Mouse (Mus musculus) left cerebral cortex, postnatal 36 days (tissue): ENCODE results near the gene Tlr5. TPM values are rescaled to one million over a fixed set of nuclear protein-coding genes. Genes with fewer than 3 reads are reported as not detected.

Experiments used
- DNase-seq, 2 experiments: peaks; one replicate each; pipeline ENCODE4 v3.0.0; 2021 to 2022; ENCODE audit warnings: low spot score in 2 of 2, mixed read lengths in 1 of 2
- intact Hi-C: fragments of 180-260 bp; cut with DNase I; formaldehyde crosslinking; loops from one replicate; pipeline ENCODE4 v1.15.1; 2025
- total RNA-seq, 2 experiments: library from RNA; stranded (reverse); gene quantifications; 2 replicates each; pipeline ENCODE4 v1.2.3; 2021

The Tlr5 gene
- total RNA-seq, 2 experiments from 2014 or later: 0.20 to 0.27 TPM

GRCm38 (mm10) chr1:182945561-182945960 is 9.0 kb upstream of the Tlr5 start:
- intact Hi-C loops: no loop called here
- no peak for DNase-seq

GRCm38 (mm10) chr1:182951298-182951697 is 3.3 kb upstream of the Tlr5 start:
- intact Hi-C loops: no loop called here
- DNase-seq: peak; percentile 75 to 81

DNA sequence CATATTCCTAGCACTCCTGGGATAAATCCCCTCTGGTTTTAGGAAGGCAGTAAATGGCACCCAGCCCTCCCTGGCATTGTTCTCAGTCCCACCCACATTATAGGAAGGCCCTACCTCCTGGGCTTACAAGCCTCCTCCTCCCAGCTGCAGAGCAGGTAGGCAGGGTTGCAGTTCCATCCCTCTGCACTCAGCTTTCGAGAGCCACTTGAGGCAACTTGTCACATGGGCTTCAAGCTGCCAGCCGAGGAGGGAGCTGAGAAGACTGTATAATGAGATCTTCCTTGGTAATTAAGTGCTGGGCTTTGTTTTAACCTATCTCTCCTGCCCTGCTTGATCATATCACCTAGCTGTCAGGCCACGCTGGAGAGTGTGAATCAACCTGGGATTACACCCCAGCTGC is 1.4 kb upstream of the Tlr5 start:
- intact Hi-C loops: no loop called here
- DNase-seq: no peak

GRCm38 (mm10) chr1:182953667-182954066 is 921 bp upstream of the Tlr5 start:
- DNase-seq: no peak

DNA sequence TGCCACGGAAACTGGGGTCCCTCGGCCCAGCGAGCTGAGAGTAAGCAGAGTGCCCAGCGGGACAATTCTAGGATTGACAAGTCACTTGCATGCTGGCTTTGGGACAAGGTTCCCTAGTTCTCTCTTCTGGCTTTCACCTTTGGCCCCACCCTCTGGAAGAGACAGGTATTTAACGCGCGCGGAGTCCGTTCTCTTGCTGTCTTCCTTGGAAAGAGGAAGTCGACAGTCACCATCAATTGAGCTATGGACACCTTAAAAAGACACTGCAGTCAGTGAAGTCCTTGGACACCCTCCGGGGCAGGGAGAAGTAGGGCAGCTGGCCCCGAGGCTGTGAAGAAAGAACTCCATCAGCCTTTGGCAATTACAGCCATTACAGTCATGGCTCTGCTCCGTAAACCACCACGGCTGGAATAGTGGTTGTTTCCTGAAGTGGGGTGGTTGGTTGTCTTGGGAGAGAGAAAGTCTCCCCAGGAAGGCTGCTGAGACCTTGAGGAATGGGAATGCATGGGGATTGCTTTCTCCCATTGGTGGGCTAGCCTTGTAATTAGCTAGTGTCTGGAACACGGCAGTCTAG is 546 bp downstream of the Tlr5 start:
- intact Hi-C loops: loop anchor here (5.0 kb wide), 1 partner anchor 48 kb away; no protein-coding TSS in a partner anchor
- no peak for DNase-seq

More at GRCm38 (mm10) chr1:182953667-182954066, 921 bp upstream of the Tlr5 start:
- intact Hi-C loops: no loop called here

DNA sequence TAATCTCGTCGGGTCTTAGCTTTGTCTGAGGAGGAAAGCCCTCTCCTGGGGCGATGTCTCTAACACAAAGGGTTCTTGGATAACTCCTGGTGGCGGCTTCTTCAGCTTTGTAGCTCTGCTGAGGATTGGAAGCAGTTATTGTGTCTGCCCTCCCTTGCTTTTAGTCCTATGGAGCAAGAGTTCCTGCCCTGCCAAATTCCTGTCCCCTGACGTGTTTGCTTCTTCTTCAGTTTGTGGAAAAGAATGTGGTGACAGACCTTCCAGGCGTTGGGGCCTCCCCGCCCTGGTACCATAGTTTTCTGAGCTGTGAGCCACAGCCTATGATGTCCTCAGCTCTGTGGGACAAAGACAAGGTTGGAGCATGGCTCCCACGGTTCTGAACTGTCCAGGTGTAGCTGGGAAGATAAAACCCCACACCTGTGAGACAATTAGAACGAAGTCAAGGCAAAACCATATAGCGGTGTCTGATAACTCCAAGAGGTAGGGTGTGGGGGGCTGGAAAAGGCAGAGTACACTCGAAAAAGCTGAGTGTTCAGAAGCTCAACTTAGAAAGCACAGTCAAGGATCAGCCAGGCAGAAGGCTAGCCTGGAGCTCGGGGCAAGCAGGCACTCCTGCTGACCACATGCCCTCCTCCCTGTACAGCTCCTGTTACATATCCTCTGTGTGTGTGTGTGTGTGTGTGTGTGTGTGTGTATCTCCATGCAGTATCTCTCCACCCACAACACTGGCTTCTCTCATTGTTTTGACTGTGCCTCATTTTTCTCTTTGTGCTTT is 1.8 kb downstream of the Tlr5 start:
- no peak for DNase-seq
- intact Hi-C loops: loop anchor here (5.0 kb wide), 1 partner anchor 49 kb away; no protein-coding TSS in a partner anchor

- no peak for DNase-seq
- intact Hi-C loops: loop anchor here (5.0 kb wide), 1 partner anchor 50 kb away; no protein-coding TSS in a partner anchor
These were observed 2.6 kb downstream of the Tlr5 start for GRCm38 (mm10) chr1:182957001-182957757.

GRCm38 (mm10) chr1:182957826-182958544 is 3.4 kb downstream of the Tlr5 start:
- DNase-seq: no peak
- intact Hi-C loops: loop anchor here (5.0 kb wide), 1 partner anchor 51 kb away; no protein-coding TSS in a partner anchor

DNA sequence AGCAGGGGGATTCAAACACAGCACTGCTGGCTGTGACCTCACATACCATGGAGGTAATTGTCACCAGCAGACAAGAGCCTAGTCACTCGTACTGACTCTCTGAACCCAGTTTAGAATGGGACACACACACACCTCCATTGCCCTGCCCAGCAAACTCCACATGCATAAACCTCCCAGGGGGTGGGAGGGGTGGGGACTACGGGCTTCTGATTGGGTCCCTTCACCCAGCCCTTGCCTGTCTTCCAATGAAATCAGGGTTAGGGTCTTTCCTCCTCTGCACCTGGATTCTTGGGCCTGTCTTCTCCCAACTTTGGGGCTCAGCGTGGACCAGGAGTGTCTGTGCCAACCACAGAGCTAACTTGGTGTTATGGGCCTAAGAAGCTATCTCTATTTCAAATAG is 4.2 kb downstream of the Tlr5 start:
- intact Hi-C loops: loop anchor here (5.0 kb wide), 1 partner anchor 52 kb away; no protein-coding TSS in a partner anchor

DNA sequence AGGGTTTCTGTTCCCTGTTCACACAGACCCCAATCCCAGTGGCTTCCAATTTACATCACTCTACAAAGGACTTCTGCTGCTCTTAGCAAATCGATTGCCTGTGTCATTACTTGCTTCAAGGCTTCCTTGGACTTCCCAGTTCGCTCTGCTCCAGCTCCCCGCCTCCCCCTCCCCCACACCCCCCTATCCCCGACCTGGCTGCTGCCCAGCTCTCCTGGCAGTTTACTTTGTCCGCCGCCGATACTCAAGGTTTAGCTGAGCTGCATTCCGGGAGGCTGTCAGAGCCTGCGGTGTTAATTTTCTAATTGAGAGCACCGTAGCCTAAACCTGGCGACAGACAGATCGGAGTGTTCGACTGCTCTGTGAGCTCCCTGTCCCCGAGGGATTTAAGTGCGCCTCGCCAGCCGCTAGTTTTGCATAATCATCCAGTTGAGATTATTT is 4.7 kb downstream of the Tlr5 start:
- DNase-seq: no peak
- intact Hi-C loops: loop anchor here (5.0 kb wide), 1 partner anchor 52 kb away; no protein-coding TSS in a partner anchor

More for the DNA sequence above, 4.2 kb downstream of the Tlr5 start:
- no peak for DNase-seq

- intact Hi-C loops: loop anchor here (1.0 to 5.0 kb wide), 3 partner anchors 53 to 400 kb away; no protein-coding TSS in a partner anchor
These were observed 5.3 kb downstream of the Tlr5 start for GRCm38 (mm10) chr1:182959811-182960455.

DNA sequence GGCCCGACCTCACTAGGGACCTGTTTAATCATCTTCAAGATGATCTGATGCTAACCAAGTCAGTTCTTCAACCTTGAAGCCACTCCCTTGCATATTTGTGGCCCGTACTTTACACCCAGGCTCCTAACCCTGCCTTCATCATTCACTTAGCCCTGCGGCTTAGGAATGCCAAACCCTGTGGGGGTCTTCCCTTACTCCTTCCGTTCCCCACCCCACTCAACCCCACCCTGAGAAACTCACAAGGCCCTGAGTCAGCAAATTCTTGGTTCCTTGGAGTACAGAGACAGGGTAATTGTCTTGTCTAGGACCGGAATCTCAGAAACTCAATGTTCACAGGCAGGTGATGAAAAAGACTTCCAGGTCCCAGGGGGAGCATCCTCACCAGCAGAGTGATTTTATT is 6.5 kb downstream of the Tlr5 start:
- DNase-seq: no peak
- intact Hi-C loops: loop anchor here (5.0 kb wide), 1 partner anchor 94 kb away; no protein-coding TSS in a partner anchor

More at GRCm38 (mm10) chr1:182959811-182960455, 5.3 kb downstream of the Tlr5 start:
- peak; percentile 78 to 83 for DNase-seq

DNA sequence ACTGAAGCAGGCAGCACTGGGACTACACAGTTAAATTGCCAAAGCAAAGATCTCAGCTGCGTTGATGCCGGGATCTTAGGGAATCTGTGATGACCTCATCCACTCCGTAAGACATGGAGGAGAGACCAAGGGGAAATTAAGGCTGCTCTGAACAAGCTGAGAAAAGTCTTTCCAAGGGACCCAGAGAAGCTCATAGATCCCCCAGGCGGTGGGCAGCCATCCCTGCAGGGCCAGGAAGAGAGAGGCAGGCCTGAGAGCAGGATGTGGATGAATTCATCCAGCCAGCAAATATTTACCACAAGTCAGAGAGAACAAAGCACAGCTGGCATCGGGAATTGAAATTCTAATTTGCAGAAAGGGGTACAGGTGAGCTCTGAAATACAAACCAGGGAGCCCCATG is 8.7 kb downstream of the Tlr5 start:
- DNase-seq: no peak
- intact Hi-C loops: loop anchor here (5.0 kb wide), 1 partner anchor 96 kb away; no protein-coding TSS in a partner anchor

- DNase-seq: no peak
- intact Hi-C loops: loop anchor here (5.0 kb wide), 1 partner anchor 98 kb away; no protein-coding TSS in a partner anchor
These were observed 10.4 kb downstream of the Tlr5 start for GRCm38 (mm10) chr1:182964855-182965466.

DNA sequence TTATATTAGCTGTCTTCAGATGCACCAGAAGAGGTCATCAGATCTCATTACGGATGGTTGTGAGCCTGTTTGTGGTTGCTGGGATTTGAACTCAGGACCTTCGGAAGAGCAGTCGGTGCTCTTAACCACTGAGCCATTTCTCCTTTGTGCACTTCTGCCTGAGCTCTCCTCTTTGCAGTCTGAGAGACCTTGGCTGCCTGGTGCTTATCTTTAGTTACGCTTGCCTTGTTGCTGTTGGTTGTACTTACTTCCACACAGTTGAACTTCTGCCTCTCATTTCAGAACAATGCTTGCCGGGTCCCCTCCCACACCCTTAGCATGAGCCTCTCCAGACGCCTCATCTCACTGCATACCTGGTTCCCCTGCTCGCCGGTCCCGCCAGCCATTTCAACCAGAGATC is 14.1 kb downstream of the Tlr5 start:
- intact Hi-C loops: no loop called here

DNA sequence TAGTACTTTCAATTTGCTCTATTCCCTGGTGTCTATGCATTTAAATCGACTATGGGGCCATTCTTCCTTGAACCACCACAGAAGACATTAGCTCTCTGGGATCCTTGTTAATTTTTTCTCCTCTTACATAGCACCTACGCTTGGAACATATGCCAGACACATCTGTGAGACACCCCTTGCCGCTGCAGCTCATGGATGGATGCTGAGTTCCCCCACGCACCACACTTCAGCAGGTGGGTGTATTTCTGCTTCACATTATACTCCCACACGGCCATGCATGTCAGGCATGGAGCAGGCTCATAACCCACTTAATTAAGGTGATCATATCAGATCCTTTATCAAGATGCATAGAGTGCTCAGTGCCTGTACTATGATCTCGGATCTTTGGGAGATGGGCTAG is 17.7 kb downstream of the Tlr5 start:
- DNase-seq: no peak
- intact Hi-C loops: no loop called here

More for the DNA sequence above, 14.1 kb downstream of the Tlr5 start:
- no peak for DNase-seq

DNA sequence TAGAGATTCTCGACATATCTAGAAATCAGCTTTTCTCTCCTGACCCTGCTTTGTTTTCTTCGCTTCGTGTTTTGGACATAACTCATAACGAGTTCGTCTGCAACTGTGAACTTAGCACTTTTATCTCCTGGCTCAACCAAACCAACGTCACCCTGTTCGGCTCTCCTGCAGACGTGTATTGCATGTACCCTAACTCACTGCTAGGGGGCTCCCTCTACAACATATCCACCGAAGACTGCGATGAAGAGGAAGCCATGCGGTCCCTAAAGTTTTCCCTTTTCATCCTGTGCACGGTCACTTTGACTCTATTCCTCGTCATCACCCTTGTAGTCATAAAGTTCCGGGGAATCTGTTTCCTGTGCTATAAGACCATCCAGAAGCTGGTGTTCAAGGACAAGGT is 20.2 kb downstream of the Tlr5 start:
- intact Hi-C loops: no loop called here
- DNase-seq: no peak

DNA sequence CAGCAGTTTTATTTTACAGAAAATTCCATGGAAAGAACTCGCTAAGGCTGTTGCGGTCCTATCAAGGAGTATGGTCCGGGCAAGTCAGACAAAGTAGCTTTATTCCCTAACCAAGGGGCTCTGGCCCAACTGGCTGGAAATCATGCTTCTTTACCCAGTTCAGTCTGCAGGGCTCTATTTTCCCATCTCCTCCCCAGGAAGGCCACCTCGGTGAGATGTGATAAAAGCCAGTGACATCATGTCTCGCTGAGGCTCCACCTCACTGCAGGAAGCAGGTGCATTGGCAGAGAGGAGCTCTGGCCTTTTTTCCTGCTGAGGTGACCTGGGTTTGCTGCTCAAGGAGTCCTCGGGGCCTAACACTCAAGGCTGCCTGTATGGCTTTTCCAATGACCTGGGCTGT is 26.1 kb downstream of the Tlr5 start:
- intact Hi-C loops: no loop called here

More for the DNA sequence above, 26.1 kb downstream of the Tlr5 start:
- no peak for DNase-seq
